Mouse (Mus musculus) ES-E14 (cell line): ENCODE results near the gene Urm1.
A peak's percentile ranks its signal among the peaks of the same experiment; 100 is the strongest.
"Not testable (repeated sequence)": the region's sequence is repeated elsewhere in the genome, so short reads cannot be mapped to it uniquely, and the experiment has no call there.

ENCODE experiments used
- HCFC1 ChIP-seq: IDR thresholded peaks from 2 replicates; pipeline ENCODE4 v1.6.1; 2012; ENCODE audit warnings: low read length, inconsistent platforms, borderline replicate concordance; ENCODE audit not compliant: insufficient read depth
- ZC3H11A ChIP-seq: IDR thresholded peaks from 2 replicates; pipeline ENCODE4 v1.6.1; 2012; ENCODE audit warnings: low read depth, mild to moderate bottlenecking, inconsistent platforms, low read length, borderline replicate concordance
- ZNF384 ChIP-seq: IDR thresholded peaks from 2 replicates; pipeline ENCODE4 v1.6.1; 2012; ENCODE audit warnings: low read depth, low read length, inconsistent platforms

- peak; percentile 71; the same call in 1 of the 2 replicates for TF ChIP-seq ZNF384
- TF ChIP-seq ZC3H11A, HCFC1: not testable (repeated sequence)
Observed at GRCm38 (mm10) chr2:29886659-29887292, 66.9 kb downstream of the Urm1 start.
